Mouse (Mus musculus) limb, embryonic 12.5 days (tissue): ENCODE results near the gene Gm35549. TPM values are rescaled to one million over a fixed set of nuclear protein-coding genes. Genes with fewer than 3 reads are reported as not detected.

Experiments used
- polyA plus RNA-seq: library from polyadenylated mRNA; unstranded; fragments of >200 nt; fragmentation: Nextera tagmentation; extraction: Ambion mirVana; gene quantifications from 2 replicates; pipeline ENCODE4 v1.2.1, GENCODE M21; 2016

The Gm35549 gene
- polyA plus RNA-seq, 1 experiment from 2014 or later, result 0.71 TPM

Other genes with a start within 250 kb of the Gm35549 start
- not detected in 2 replicates for gene Topaz1, start 96.7 kb downstream of the Gm35549 start, polyA plus RNA-seq
- 6.5 and 7.4 TPM in 2 replicates for gene Tcaim, start 38.5 kb downstream of the Gm35549 start, polyA plus RNA-seq
- gene Zfp445, start 22.0 kb upstream of the Gm35549 start, polyA plus RNA-seq, result 107 and 109 TPM in 2 replicates
- 4.1 and 4.8 TPM in 2 replicates for gene Zkscan7, start 41.6 kb upstream of the Gm35549 start, polyA plus RNA-seq
- gene Zfp105, start 79.0 kb upstream of the Gm35549 start, polyA plus RNA-seq, result 34.4 and 35.8 TPM in 2 replicates
- 32.7 and 34.8 TPM in 2 replicates for gene 1110059G10Rik, start 107.0 kb upstream of the Gm35549 start, polyA plus RNA-seq
- gene Kif15, start 107.0 kb upstream of the Gm35549 start, polyA plus RNA-seq, result 75.4 and 86.7 TPM in 2 replicates
- gene Tmem42, start 177.3 kb upstream of the Gm35549 start, polyA plus RNA-seq, result 15.9 and 19.5 TPM in 2 replicates
- 0.47 and 0.51 TPM in 2 replicates for gene Tgm4, start 190.7 kb upstream of the Gm35549 start, polyA plus RNA-seq